Mouse (Mus musculus) CH12.LX (cell line): ENCODE data around the gene Gm43064. TPM values are rescaled to one million over a fixed set of nuclear protein-coding genes. Genes with fewer than 3 reads are reported as not detected.

Source experiments
- DNase-seq: peaks from one replicate; pipeline ENCODE4 v3.0.0-alpha.2; 2013; ENCODE audit errors: extremely low read depth
- H3K27ac ChIP-seq: 2 replicates; pipeline ENCODE4 v1.5.1; 2012; ENCODE audit warnings: low read depth, mild to moderate bottlenecking, control low read depth, moderate library complexity; ENCODE audit not compliant: insufficient read depth
- H3K27me3 ChIP-seq: replicated peaks from 2 replicates; pipeline ENCODE3; 2012; ENCODE audit warnings: inconsistent platforms
- H3K36me3 ChIP-seq, 2 experiments: replicated peaks in 1 of 2; 2 replicates each; pipeline versions ENCODE3 to v1.6.1; 2012; ENCODE audit warnings: inconsistent platforms in 1 of 2, low read length in 1 of 2, mild to moderate bottlenecking in 1 of 2, mixed read lengths in 1 of 2, moderate library complexity in 1 of 2; ENCODE audit not compliant: control insufficient read depth in 1 of 2, insufficient read depth in 1 of 2
- H3K4me1 ChIP-seq, 2 experiments: 2 replicates each; pipeline ENCODE4 v1.6.1; 2012; ENCODE audit warnings: inconsistent platforms in 1 of 2, moderate library complexity in 1 of 2; ENCODE audit not compliant: insufficient read depth in 2 of 2, control insufficient read depth in 1 of 2
- H3K4me2 ChIP-seq: 2 replicates; pipeline ENCODE4 v1.6.1; 2012; ENCODE audit warnings: low read depth, mild to moderate bottlenecking, control low read depth; ENCODE audit not compliant: poor library complexity, insufficient read depth, severe bottlenecking
- H3K4me3 ChIP-seq, 3 experiments: fragments of 150-350 bp in 1 of 3; sonication (generic) in 1 of 3; replicated peaks in 1 of 3; 2 replicates each; pipeline versions ENCODE3 to v1.5.1; 2011 to 2012; ENCODE audit warnings: low read depth in 2 of 3, low read length in 2 of 3, mild to moderate bottlenecking in 2 of 3, moderate library complexity in 2 of 3, control low read depth in 1 of 3, improper control_type of control experiment in 1 of 3, inconsistent platforms in 1 of 3, mixed read lengths in 1 of 3; ENCODE audit not compliant: poor library complexity in 1 of 3
- H3K79me2 ChIP-seq: replicated peaks from 2 replicates; pipeline ENCODE4 v1.6.1; 2012; ENCODE audit warnings: mild to moderate bottlenecking, moderate library complexity; ENCODE audit not compliant: control insufficient read depth, poor library complexity, insufficient read depth, severe bottlenecking; ENCODE audit errors: extremely low read depth
- H3K9ac ChIP-seq: 2 replicates; pipeline ENCODE4 v1.6.1; 2012; ENCODE audit warnings: low read depth, mild to moderate bottlenecking, control low read depth, moderate library complexity; ENCODE audit not compliant: insufficient read depth
- H3K9me3 ChIP-seq: replicated peaks from 2 replicates; pipeline ENCODE3; 2012; ENCODE audit warnings: low read length, inconsistent platforms, mixed read lengths
- E2F4 ChIP-seq: IDR thresholded peaks from 2 replicates; pipeline ENCODE4 v1.6.1; 2011; ENCODE audit warnings: low read depth, low read length, improper control_type of control experiment; ENCODE audit not compliant: insufficient replicate concordance
- EP300 ChIP-seq: IDR thresholded peaks from 2 replicates; pipeline ENCODE4 v1.6.1; 2011; ENCODE audit warnings: low read length, improper control_type of control experiment
- ETS1 ChIP-seq: conservative IDR thresholded peaks from 2 replicates; pipeline ENCODE4 v1.6.1; 2012; ENCODE audit warnings: low read depth, mild to moderate bottlenecking, inconsistent platforms, low read length, improper control_type of control experiment, moderate library complexity
- IRF4 ChIP-seq: IDR thresholded peaks from 2 replicates; pipeline ENCODE4 v1.6.1; 2014; ENCODE audit warnings: low read depth, mild to moderate bottlenecking, inconsistent platforms, low read length, improper control_type of control experiment
- KAT2A ChIP-seq: IDR thresholded peaks from 2 replicates; pipeline ENCODE4 v1.6.1; 2012; ENCODE audit warnings: low read length, improper control_type of control experiment, inconsistent platforms; ENCODE audit not compliant: insufficient replicate concordance
- MAFK ChIP-seq: IDR thresholded peaks from 2 replicates; pipeline ENCODE4 v1.6.1; 2011; ENCODE audit warnings: low read length, improper control_type of control experiment; ENCODE audit not compliant: insufficient replicate concordance
- MAZ ChIP-seq: IDR thresholded peaks from 2 replicates; pipeline ENCODE4 v1.6.1; 2012; ENCODE audit warnings: low read depth, mild to moderate bottlenecking, inconsistent platforms, low read length, improper control_type of control experiment, moderate library complexity
- NRF1 ChIP-seq: IDR thresholded peaks from 2 replicates; pipeline ENCODE4 v1.6.1; 2014; ENCODE audit warnings: low read depth, mild to moderate bottlenecking, inconsistent platforms, low read length, improper control_type of control experiment, moderate library complexity
- PAX5 ChIP-seq: IDR thresholded peaks from 2 replicates; pipeline ENCODE4 v1.6.1; 2012; ENCODE audit warnings: low read length, inconsistent platforms, mixed read lengths
- POLR2A ChIP-seq: IDR thresholded peaks from 2 replicates; pipeline ENCODE4 v1.6.1; 2011; ENCODE audit warnings: low read depth, mild to moderate bottlenecking, improper control_type of control experiment, low read length
- TCF12 ChIP-seq: IDR thresholded peaks from 2 replicates; pipeline ENCODE4 v1.6.1; 2014; ENCODE audit warnings: low read depth, mild to moderate bottlenecking, inconsistent platforms, low read length, improper control_type of control experiment
- USF1 ChIP-seq: IDR thresholded peaks from 2 replicates; pipeline ENCODE4 v1.6.1; 2014; ENCODE audit warnings: low read depth, mild to moderate bottlenecking, inconsistent platforms, low read length, improper control_type of control experiment
- ZMIZ1 ChIP-seq: IDR thresholded peaks from 2 replicates; pipeline ENCODE4 v1.6.1; 2012; ENCODE audit warnings: low read depth, mild to moderate bottlenecking, inconsistent platforms, low read length, improper control_type of control experiment
- ZNF384 ChIP-seq: IDR thresholded peaks from 2 replicates; pipeline ENCODE4 v1.6.1; 2012; ENCODE audit warnings: low read depth, low read length, improper control_type of control experiment, inconsistent platforms
- dilution Hi-C: fragments of 300-500 bp; cut with MboI; formaldehyde crosslinking; loops from 2 replicates; pipeline ENCODE4 v1.14.3; 2020; ENCODE audit warnings: low sequenced_read_pairs; ENCODE audit not compliant: extremely low pct_unique_long_range_greater_than_20kb, extremely low pct_ligation_motif_present
- in situ Hi-C: fragments of 300-500 bp; cut with MboI; formaldehyde crosslinking; loops from 3 replicates; pipeline ENCODE4 v1.14.3; 2019; ENCODE audit warnings: low sequenced_read_pairs, low pct_ligation_motif_present, low pct_unique_long_range_greater_than_20kb, mixed read lengths
- polyA plus RNA-seq: library from polyadenylated mRNA; unstranded; fragments of >175 nt; gene quantifications from 2 replicates; pipeline ENCODE4 v1.2.1, GENCODE M21; 2012; ENCODE audit warnings: low read depth; ENCODE audit not compliant: insufficient read length
- total RNA-seq, 2 experiments: library from RNA; depleted of rRNA; stranded (reverse); fragments of 300-350 nt in 1 of 2; fragments of >200 nt in 1 of 2; gene quantifications; 2 replicates each; pipeline ENCODE4 v1.2.3; 2012 to 2014

The Gm43064 gene
- total and polyA plus RNA-seq, 3 experiments = 0.91 to 3.1 TPM; not detected in 1

GRCm38 (mm10) chr3:103862721-103863220 is 53.4 kb downstream of the Gm43064 start:
- H3K9me3 ChIP-seq = no peaks in the 10 kb centered on the region
- dilution Hi-C loops (no loop called here), in situ Hi-C loops (no loop called here)
- H3K27me3 ChIP-seq = no peaks in the 10 kb centered on the region
- peak overlapping the region; percentile 69 for H3K4me2 ChIP-seq
- H3K79me2 ChIP-seq = peaks cover 66% of the 10 kb centered on the region
- H3K9ac ChIP-seq = peak overlapping the region; percentile 64
- peaks cover 9 to 39% of the 10 kb centered on the region in 2 experiments for H3K4me1 ChIP-seq
- peak overlapping the region; percentile 39 to 77 (median 47) for H3K4me3 ChIP-seq
- DNase-seq = no peak
- 0 out of 2 replicates have a peak, but pooled peaks have one; percentile 4 for TF ChIP-seq MAZ
- no peak for TF ChIP-seq KAT2A
- TF ChIP-seq EP300 = peak; percentile 42
- no peak for TF ChIP-seq NRF1
- TF ChIP-seq TCF12 = no peak
- 0 out of 2 replicates have a peak, but pooled peaks have one; percentile 22 for TF ChIP-seq IRF4
- TF ChIP-seq PAX5 = no peak
- no peak; the same call in 1 of the 2 replicates for TF ChIP-seq ETS1
- TF ChIP-seq USF1 = no peak
- TF ChIP-seq ZMIZ1 = no peak
- no peak; the same call in 1 of the 2 replicates for TF ChIP-seq MAFK
- TF ChIP-seq E2F4 = no peak
- H3K27ac ChIP-seq = peak overlapping the region; percentile 70
- peaks cover 7 to 20% of the 10 kb centered on the region in 2 experiments for H3K36me3 ChIP-seq

- no peaks in the 10 kb centered on the region for H3K9me3 ChIP-seq
- no peaks in the 10 kb centered on the region for H3K27me3 ChIP-seq
- dilution Hi-C loops = no loop called here
- H3K9ac ChIP-seq = peak overlapping the region; percentile 81
- peaks cover 77% of the 10 kb centered on the region for H3K79me2 ChIP-seq
- H3K27ac ChIP-seq = peak overlapping the region; percentile 67
- H3K4me3 ChIP-seq = peak overlapping the region; percentile 25 to 26 (median 26)
- in situ Hi-C loops = no loop called here
- H3K36me3 ChIP-seq = peaks cover 10 to 24% of the 10 kb centered on the region in 2 experiments
- peak overlapping the region; percentile 52 for H3K4me2 ChIP-seq
- TF ChIP-seq ZNF384 (peak; percentile 77), POLR2A (no peak; the same call in 1 of the 2 replicates)
- DNase-seq = no peak
- H3K4me1 ChIP-seq = peaks cover 13 to 48% of the 10 kb centered on the region in 2 experiments
Measured at GRCm38 (mm10) chr3:103864200-103864599, 54.8 kb downstream of the Gm43064 start.
